ENCODE assay signal across 11 mouse cellular contexts in genomic region chr14:55063581-55064381, GRCm38 (mm10). TPM values are rescaled to one million over a fixed set of nuclear protein-coding genes. Genes with fewer than 3 reads are reported as not detected.
A peak's percentile ranks its signal among the peaks of the same experiment; 100 is the strongest.
DNase-seq lines count a peak whose midpoint lies in the region; ATAC-seq and TF ChIP-seq lines count a peak whose summit lies in the region.
"Had no signal": no experiment of that assay in that cellular context is flagged by ENCODE, and none has a peak within 500 bp of the region (broad histone marks: within the 10 kb centered on the region; RNA-seq: fewer than 3 reads in every experiment).

No protein-coding gene starts in this region.

- H3K27ac ChIP-seq in hindbrain, postnatal 0 days, result 0 out of 2 replicates have a peak overlapping the region, but pooled peaks have one; percentile 16
- H3K27ac ChIP-seq in hindbrain, embryonic 14.5 days, result no peak overlapping the region
- H3K27ac ChIP-seq in forebrain, postnatal 0 days (ENCODE audit: low read depth, low read length), result peak overlapping the region; percentile 67; the same call in 1 of the 2 replicates

- H3K4me2 ChIP-seq in hindbrain, postnatal 0 days (ENCODE audit: low read depth, low read length), result no peak overlapping the region
- no peak overlapping the region for H3K4me2 ChIP-seq in hindbrain, embryonic 14.5 days (replicated peaks)
- peak overlapping the region; percentile 2; the same call in 1 of the 2 replicates for H3K4me2 ChIP-seq in forebrain, postnatal 0 days (ENCODE audit: low read depth)

- peaks cover 28% of the 10 kb centered on the region for H3K36me3 ChIP-seq in hindbrain, postnatal 0 days (ENCODE audit: insufficient read depth, low read length)
- peaks cover 71% of the 10 kb centered on the region for H3K36me3 ChIP-seq in hindbrain, embryonic 14.5 days (replicated peaks; ENCODE audit: control insufficient read depth, insufficient read depth)
- H3K36me3 ChIP-seq in forebrain, postnatal 0 days (ENCODE audit: insufficient read depth), result peaks cover 71% of the 10 kb centered on the region

- peaks cover 18% of the 10 kb centered on the region for H3K4me1 ChIP-seq in hindbrain, postnatal 0 days (ENCODE audit: insufficient read depth, low read length)
- peaks cover 15% of the 10 kb centered on the region; the same call in 1 of the 2 replicates for H3K4me1 ChIP-seq in hindbrain, embryonic 14.5 days (replicated peaks; ENCODE audit: control insufficient read depth, insufficient read depth, low read length)
- H3K4me1 ChIP-seq in forebrain, postnatal 0 days (ENCODE audit: insufficient read depth), result peaks cover 32% of the 10 kb centered on the region

- intact Hi-C loops in heart, postnatal 25 days (cut with DNase I), result no loop called here

- TF ChIP-seq CTCF in hindbrain, postnatal 0 days (IDR thresholded peaks at IDR 0.05; ENCODE audit: low read depth), result no peak
- TF ChIP-seq CTCF in forebrain, postnatal 0 days (IDR thresholded peaks at IDR 0.05; ENCODE audit: low read depth), result no peak

- no peak overlapping the region for H3K9ac ChIP-seq in hindbrain, postnatal 0 days (replicated peaks; ENCODE audit: low read length)
- H3K9ac ChIP-seq in hindbrain, embryonic 14.5 days, result no peak overlapping the region
- H3K9ac ChIP-seq in forebrain, postnatal 0 days, result no peak overlapping the region

- DNase-seq in adrenal gland, postnatal 10 days, result peak; percentile 46
- no peak for DNase-seq in adrenal gland, adult (ENCODE audit: inconsistent age in 2 of 2, low spot score in 1 of 2)
- DNase-seq in hindbrain, postnatal 0 days (ENCODE audit: low spot score), result no peak
- DNase-seq in hindbrain, embryonic 14.5 days (ENCODE audit: low spot score), result no peak
- DNase-seq in cerebellum, adult 11 months, result peak; percentile 57
- no peak for DNase-seq in forebrain, postnatal 0 days
- DNase-seq in yolk sac, embryonic 10.5 days (ENCODE audit: low spot score), result no peak
- no peak for DNase-seq in heart, postnatal 25 days (ENCODE audit: low spot score)
- DNase-seq: kidney, adult 8-10 months had no signal

- WGBS in hindbrain, postnatal 0 days, result 79% methylated on average over 22 of the region's 22 CpGs
- 83% methylated on average over 22 of the region's 22 CpGs for WGBS in hindbrain, embryonic 14.5 days
- 84% methylated on average over 22 of the region's 22 CpGs for WGBS in forebrain, postnatal 0 days

- H3K4me3 ChIP-seq in hindbrain, postnatal 0 days (ENCODE audit: low read length), result no peak overlapping the region
- H3K4me3 ChIP-seq in hindbrain, embryonic 14.5 days (replicated peaks; ENCODE audit: low read length), result no peak overlapping the region
- no peak overlapping the region for H3K4me3 ChIP-seq in forebrain, postnatal 0 days (ENCODE audit: low read depth, low read length)
- H3K4me3 ChIP-seq: hindbrain, embryonic 10.5 days had no signal

- ATAC-seq in hindbrain, postnatal 0 days, result no peak
- no peak for ATAC-seq in hindbrain, embryonic 14.5 days (ENCODE audit: low FRiP score)
- no peak for ATAC-seq in forebrain, postnatal 0 days

- H3K27me3 ChIP-seq in hindbrain, postnatal 0 days (ENCODE audit: insufficient read depth, low read length), result no peaks in the 10 kb centered on the region
- no peaks in the 10 kb centered on the region for H3K27me3 ChIP-seq in hindbrain, embryonic 14.5 days (ENCODE audit: control insufficient read depth, insufficient read depth, low read length)
- no peaks in the 10 kb centered on the region for H3K27me3 ChIP-seq in forebrain, postnatal 0 days (ENCODE audit: insufficient read depth, low read length)

- no peaks in the 10 kb centered on the region for H3K9me3 ChIP-seq in hindbrain, postnatal 0 days (ENCODE audit: low read length)
- no peaks in the 10 kb centered on the region for H3K9me3 ChIP-seq in hindbrain, embryonic 14.5 days (ENCODE audit: control insufficient read depth, low read length)
- H3K9me3 ChIP-seq in forebrain, postnatal 0 days (ENCODE audit: low read length), result no peaks in the 10 kb centered on the region
- H3K9me3 ChIP-seq: hindbrain, embryonic 10.5 days; limb, embryonic 10.5 days had no signal

RNA-seq across cellular contexts. Expression of gene Zfhx2, which starts 28.3 kb away (rescaled TPM):
- 1 to 10 TPM; 5.2 to 9.9 TPM for total RNA-seq in adrenal gland, postnatal 10 days (2021)
- total RNA-seq in hindbrain, postnatal 0 days (2014; rRNA removed), result 10.7 and 10.9 TPM in 2 replicates
- 8.1 and 8.4 TPM in 2 replicates for polyA plus RNA-seq in hindbrain, postnatal 0 days (2015; fragmentation: Nextera tagmentation; extraction: Ambion mirVana)
- 17.8 and 21.5 TPM in 2 replicates for polyA plus RNA-seq in hindbrain, embryonic 14.5 days (2014; fragmentation: Nextera tagmentation; extraction: Ambion mirVana)
- 8.9 and 11.1 TPM in 2 replicates for total RNA-seq in forebrain, postnatal 0 days (2014; rRNA removed)
- 2.7 and 7.5 TPM in 2 replicates for polyA plus RNA-seq in forebrain, postnatal 0 days (2015; fragmentation: Nextera tagmentation; extraction: Ambion mirVana)
- 1 to 10 TPM; 2.9 to 3.6 TPM for total RNA-seq in heart, postnatal 25 days (2021)

RNA-seq across cellular contexts. Expression of gene Thtpa, which starts 30.8 kb away (rescaled TPM):
- 10 to 100 TPM; 13.2 to 17.5 TPM for total RNA-seq in adrenal gland, postnatal 10 days (2021)
- total RNA-seq in hindbrain, postnatal 0 days (2014; rRNA removed), result 37.7 and 44.1 TPM in 2 replicates
- 31.8 and 32.8 TPM in 2 replicates for polyA plus RNA-seq in hindbrain, postnatal 0 days (2015; fragmentation: Nextera tagmentation; extraction: Ambion mirVana)
- polyA plus RNA-seq in hindbrain, embryonic 14.5 days (2014; fragmentation: Nextera tagmentation; extraction: Ambion mirVana), result 30.4 and 30.7 TPM in 2 replicates
- 49.0 and 55.2 TPM in 2 replicates for total RNA-seq in forebrain, postnatal 0 days (2014; rRNA removed)
- polyA plus RNA-seq in forebrain, postnatal 0 days (2015; fragmentation: Nextera tagmentation; extraction: Ambion mirVana), result 47.2 and 48.0 TPM in 2 replicates
- 10 to 100 TPM; 12.3 to 13.2 TPM for total RNA-seq in heart, postnatal 25 days (2021)

RNA-seq across cellular contexts. Expression of gene Ap1g2, which starts 42.6 kb away (rescaled TPM):
- total RNA-seq in adrenal gland, postnatal 10 days (2021), result 10 to 100 TPM; 20.0 to 31.3 TPM
- 5.7 and 6.5 TPM in 2 replicates for total RNA-seq in hindbrain, postnatal 0 days (2014; rRNA removed)
- polyA plus RNA-seq in hindbrain, postnatal 0 days (2015; fragmentation: Nextera tagmentation; extraction: Ambion mirVana), result 5.9 and 6.1 TPM in 2 replicates
- 6.3 and 8.6 TPM in 2 replicates for polyA plus RNA-seq in hindbrain, embryonic 14.5 days (2014; fragmentation: Nextera tagmentation; extraction: Ambion mirVana)
- total RNA-seq in forebrain, postnatal 0 days (2014; rRNA removed), result 11.3 and 12.8 TPM in 2 replicates
- 4.2 and 5.5 TPM in 2 replicates for polyA plus RNA-seq in forebrain, postnatal 0 days (2015; fragmentation: Nextera tagmentation; extraction: Ambion mirVana)
- total RNA-seq in heart, postnatal 25 days (2021), result 1 to 10 TPM; 4.4 to 4.6 TPM

RNA-seq across cellular contexts. Expression of gene Ngdn, which starts 48.5 kb away (rescaled TPM):
- total RNA-seq in adrenal gland, postnatal 10 days (2021), result 10 to 100 TPM; 32.9 to 38.1 TPM
- total RNA-seq in hindbrain, postnatal 0 days (2014; rRNA removed), result 16.6 and 25.4 TPM in 2 replicates
- polyA plus RNA-seq in hindbrain, postnatal 0 days (2015; fragmentation: Nextera tagmentation; extraction: Ambion mirVana), result 53.2 and 55.2 TPM in 2 replicates
- polyA plus RNA-seq in hindbrain, embryonic 14.5 days (2014; fragmentation: Nextera tagmentation; extraction: Ambion mirVana), result 42.6 and 43.1 TPM in 2 replicates
- total RNA-seq in forebrain, postnatal 0 days (2014; rRNA removed), result 24.2 and 36.8 TPM in 2 replicates
- polyA plus RNA-seq in forebrain, postnatal 0 days (2015; fragmentation: Nextera tagmentation; extraction: Ambion mirVana), result 47.9 and 51.3 TPM in 2 replicates
- 10 to 100 TPM; 26.0 to 27.0 TPM for total RNA-seq in heart, postnatal 25 days (2021)

RNA-seq across cellular contexts. Expression of gene Jph4, which starts 53.0 kb away (rescaled TPM):
- total RNA-seq in adrenal gland, postnatal 10 days (2021), result 1 to 10 TPM; 4.3 to 7.5 TPM
- total RNA-seq in hindbrain, postnatal 0 days (2014; rRNA removed), result 124 and 126 TPM in 2 replicates
- 28.3 and 29.4 TPM in 2 replicates for polyA plus RNA-seq in hindbrain, postnatal 0 days (2015; fragmentation: Nextera tagmentation; extraction: Ambion mirVana)
- polyA plus RNA-seq in hindbrain, embryonic 14.5 days (2014; fragmentation: Nextera tagmentation; extraction: Ambion mirVana), result 35.4 and 42.7 TPM in 2 replicates
- 156 and 160 TPM in 2 replicates for total RNA-seq in forebrain, postnatal 0 days (2014; rRNA removed)
- 47.4 and 55.3 TPM in 2 replicates for polyA plus RNA-seq in forebrain, postnatal 0 days (2015; fragmentation: Nextera tagmentation; extraction: Ambion mirVana)
- not detected for total RNA-seq in heart, postnatal 25 days (2021)

Comparison
In these comparisons a context has a peak if more than half of its experiments do, and no peak if none do; other contexts are left out.
1. DNase-seq: peak in adrenal gland, postnatal 10 days (single experiment) and cerebellum, adult 11 months (single experiment); none in adrenal gland, adult (0 of 2), hindbrain, postnatal 0 days (single experiment), hindbrain, embryonic 14.5 days (single experiment), forebrain, postnatal 0 days (single experiment), yolk sac, embryonic 10.5 days (single experiment) and heart, postnatal 25 days (single experiment).